Mouse (Mus musculus): ENCODE data around the gene Htr2c. TPM values are rescaled to one million over a fixed set of nuclear protein-coding genes. Genes with fewer than 3 reads are reported as not detected.

Htr2c gene
- not detected for polyA plus RNA-seq (2017; shearing (Covaris generic))

GRCm38 (mm10) chrX:146962258-146962913, at the start of gene Htr2c:
Htr2c (plus strand) TSS chrX:146962513.

